Mouse (Mus musculus): Measurements from ENCODE around the gene Prom1.

The Prom1 gene

DNA sequence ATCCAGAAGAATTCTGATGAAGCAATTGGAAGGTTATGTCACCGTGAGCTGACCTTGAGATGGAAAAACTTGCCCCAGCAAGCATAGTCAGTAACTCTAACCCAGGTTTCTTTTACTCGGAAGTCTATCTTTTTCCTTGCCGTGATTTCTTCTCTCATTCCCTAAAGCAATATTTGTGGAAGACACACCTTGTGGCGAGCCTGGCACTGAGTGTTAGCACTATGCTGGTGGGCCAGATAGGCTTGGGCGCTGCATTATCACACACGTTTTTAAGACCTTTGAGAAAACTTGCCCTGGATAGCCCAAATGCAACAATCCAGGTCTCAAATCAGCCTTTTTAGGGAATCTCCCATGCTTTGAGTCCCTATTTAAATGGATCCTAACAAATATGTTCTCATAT is 127.7 kb downstream of the Prom1 start:
- no peak for DNase-seq (ENCODE audit: low spot score)

GRCm38 (mm10) chr5:43971156-43971555 is 130.7 kb downstream of the Prom1 start:
- DNase-seq (ENCODE audit: low spot score) = no peak

DNA sequence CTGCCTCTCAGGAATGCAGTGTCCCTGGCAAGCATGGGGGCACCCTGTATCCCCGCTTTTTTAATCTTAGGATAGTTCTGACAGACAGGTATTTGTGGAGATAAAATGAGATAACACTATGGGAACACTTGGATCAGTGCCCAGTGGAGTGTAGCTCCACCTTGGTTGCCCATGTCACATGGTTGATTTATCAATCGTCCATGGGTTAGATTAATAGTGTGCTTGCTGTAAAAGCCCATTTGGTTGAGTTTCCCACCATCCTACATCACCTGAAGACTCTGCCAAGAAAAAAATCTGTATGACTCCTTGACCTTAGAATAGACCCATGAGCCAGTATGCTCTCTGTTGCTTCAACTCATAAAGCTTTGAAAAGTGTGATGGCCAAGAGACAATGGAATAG is 131.3 kb downstream of the Prom1 start:
- no peak for DNase-seq (ENCODE audit: low spot score)

DNA sequence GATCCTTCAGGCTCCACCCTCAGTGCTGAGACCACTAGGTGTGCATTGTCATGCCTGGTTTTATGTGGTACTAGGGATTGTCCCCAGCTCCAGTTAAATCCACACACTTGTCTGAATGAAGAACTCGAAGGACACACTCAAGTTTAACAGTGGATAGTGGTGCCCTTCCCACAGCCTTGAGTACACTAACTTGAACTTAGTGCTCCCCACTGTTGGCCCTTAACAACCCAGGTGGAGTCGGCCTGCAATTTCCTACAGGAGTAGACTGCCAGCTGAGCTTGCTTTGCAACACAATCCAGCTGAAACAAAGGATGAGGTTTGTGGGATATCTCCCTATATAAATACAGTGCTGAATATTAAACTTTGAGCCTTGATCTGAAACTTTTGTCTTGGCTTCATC is 133.2 kb downstream of the Prom1 start:
- no peak for DNase-seq (ENCODE audit: low spot score)

GRCm38 (mm10) chr5:43961056-43961455 is 140.8 kb downstream of the Prom1 start:
- DNase-seq (ENCODE audit: low spot score) = no peak

- DNase-seq (ENCODE audit: low spot score) = no peak
These were observed 141.9 kb downstream of the Prom1 start for GRCm38 (mm10) chr5:43959884-43960440.

GRCm38 (mm10) chr5:43953241-43953640 is 148.6 kb downstream of the Prom1 start:
- no peak for DNase-seq (ENCODE audit: low spot score)

- peak; percentile 3 for DNase-seq (ENCODE audit: low spot score)
These were observed 153.0 kb downstream of the Prom1 start for GRCm38 (mm10) chr5:43948748-43949275.

DNA sequence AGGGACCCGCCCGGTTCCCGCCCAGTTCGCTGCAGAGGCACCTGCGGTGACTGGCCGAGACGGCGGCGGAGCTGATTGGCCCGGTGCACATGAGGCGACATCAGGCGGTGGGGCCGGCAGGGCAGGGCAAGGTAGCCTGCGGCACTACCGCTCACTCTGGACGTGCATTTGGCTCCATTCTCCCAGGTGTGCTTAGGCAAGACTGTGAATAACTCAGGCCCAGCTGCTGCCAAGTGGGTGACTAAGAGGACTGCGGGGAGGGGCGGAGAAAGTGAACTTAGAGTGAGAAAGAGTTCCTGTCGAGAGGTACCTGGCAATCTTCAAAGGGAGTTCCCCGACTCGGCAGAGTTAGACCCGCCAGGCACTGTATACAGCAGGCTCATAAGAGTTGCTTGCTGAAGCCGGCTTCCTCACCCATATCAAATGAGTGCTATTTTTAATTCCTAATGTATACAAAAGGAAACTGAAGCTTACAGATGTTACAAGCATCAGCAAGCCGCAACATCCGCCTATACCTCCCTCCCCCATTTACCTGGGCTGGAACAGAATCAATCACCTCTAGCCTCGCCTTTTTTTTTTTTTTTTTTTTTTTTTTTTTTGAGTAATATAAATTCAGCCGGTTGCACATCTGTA is 153.6 kb downstream of the Prom1 start:
- DNase-seq (ENCODE audit: low spot score) = peak; percentile 4

DNA sequence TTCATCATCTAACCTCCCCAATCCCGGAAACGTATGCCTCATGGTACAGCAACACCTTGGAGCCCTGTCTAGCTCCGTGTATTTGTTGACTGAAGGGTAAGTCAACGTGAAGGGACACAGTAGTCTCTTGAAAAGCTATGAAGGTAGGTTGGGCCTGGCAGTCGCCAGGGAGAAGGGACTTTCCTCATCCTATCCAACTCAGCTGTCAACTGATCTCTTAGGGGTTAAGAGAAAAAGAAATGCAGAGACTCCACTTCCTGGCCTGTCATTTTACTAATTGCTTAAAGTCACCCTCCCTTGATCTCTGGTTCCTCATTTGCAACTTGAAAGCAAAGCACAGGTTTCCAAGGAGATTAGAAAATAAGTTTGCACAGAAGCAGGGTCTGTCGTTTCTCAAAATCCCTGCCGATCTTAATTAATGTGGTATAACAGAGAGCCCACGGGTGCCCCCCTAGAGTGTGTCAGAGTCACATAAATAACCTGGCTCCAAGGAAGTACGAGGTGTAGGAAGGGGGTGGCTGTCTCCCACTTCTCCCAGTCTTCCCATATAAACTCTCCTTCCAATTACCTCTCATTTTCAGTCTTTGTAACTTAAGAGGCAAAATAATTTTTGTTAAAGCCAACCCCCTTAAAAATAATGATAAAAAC is 154.4 kb downstream of the Prom1 start:
- no peak for DNase-seq (ENCODE audit: low spot score)

Data from layer of hippocampus, adult 11-12 months (tissue).